Mouse (Mus musculus): ENCODE results near the gene Aldh6a1. TPM values are rescaled to one million over a fixed set of nuclear protein-coding genes. Genes with fewer than 3 reads are reported as not detected.

Aldh6a1 gene
- total RNA-seq, 2 experiments from 2014 or later: 178 to 183 TPM

GRCm38 (mm10) chr12:84417605-84417922 lies 33.2 kb downstream of the Aldh6a1 start:
- DNase-seq (ENCODE audit: low spot score): no peak
- intact Hi-C loops (cut with DNase I): no loop called here

GRCm38 (mm10) chr12:84416834-84417604 lies 33.8 kb downstream of the Aldh6a1 start, which contains the start of gene Rnf113a2:
TSS of gene Rnf113a2 (plus strand) at chr12:84417196.
- intact Hi-C loops (cut with DNase I): no loop called here

DNA sequence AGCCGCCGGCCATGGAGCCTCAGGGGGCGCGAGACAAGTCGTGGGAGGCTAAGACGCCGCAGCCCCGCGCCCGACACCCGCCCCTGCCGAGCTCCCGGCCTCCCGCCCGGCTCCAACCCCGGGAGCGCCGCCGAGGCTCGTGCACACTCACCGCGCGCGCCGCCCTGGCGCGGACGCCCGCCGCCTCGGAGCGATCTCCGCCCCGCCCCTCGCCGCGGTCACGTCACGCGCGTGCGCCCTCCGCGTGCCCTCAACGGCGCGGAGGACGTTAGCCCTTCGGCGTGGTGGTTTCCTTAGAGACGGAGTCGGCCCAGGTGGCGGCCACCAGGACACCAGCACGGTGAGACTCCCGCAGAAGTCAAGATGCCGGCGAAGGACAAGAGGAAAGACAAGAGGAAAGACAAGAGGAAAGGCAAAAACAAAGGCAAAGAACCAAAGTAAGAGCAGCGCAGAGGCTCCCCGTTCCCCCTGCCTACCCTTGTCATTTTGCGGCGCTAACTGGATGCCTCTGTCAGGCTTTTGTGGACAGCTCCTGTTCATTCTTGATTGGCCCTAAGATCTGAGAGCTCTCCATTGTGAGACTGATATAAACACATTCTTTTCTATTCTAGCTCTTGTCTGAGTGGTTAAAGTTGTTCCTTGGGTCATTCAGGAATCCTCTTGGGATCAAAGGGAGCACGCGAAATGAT lies 41.8 kb downstream of the Aldh6a1 start, which contains the start of the genes Entpd5 and Bbof1:
TSS of gene Entpd5 (minus strand) at position 211 of the 689 bp plus-strand sequence.
TSS of gene Bbof1 (plus strand) at position 253 of the 689 bp plus-strand sequence.
- intact Hi-C loops (cut with DNase I): no loop called here
- peak; percentile 79 for DNase-seq (ENCODE audit: low spot score)

More at GRCm38 (mm10) chr12:84416834-84417604, 33.8 kb downstream of the Aldh6a1 start, which contains the start of gene Rnf113a2:
- peak; percentile 60 for DNase-seq (ENCODE audit: low spot score)

DNA sequence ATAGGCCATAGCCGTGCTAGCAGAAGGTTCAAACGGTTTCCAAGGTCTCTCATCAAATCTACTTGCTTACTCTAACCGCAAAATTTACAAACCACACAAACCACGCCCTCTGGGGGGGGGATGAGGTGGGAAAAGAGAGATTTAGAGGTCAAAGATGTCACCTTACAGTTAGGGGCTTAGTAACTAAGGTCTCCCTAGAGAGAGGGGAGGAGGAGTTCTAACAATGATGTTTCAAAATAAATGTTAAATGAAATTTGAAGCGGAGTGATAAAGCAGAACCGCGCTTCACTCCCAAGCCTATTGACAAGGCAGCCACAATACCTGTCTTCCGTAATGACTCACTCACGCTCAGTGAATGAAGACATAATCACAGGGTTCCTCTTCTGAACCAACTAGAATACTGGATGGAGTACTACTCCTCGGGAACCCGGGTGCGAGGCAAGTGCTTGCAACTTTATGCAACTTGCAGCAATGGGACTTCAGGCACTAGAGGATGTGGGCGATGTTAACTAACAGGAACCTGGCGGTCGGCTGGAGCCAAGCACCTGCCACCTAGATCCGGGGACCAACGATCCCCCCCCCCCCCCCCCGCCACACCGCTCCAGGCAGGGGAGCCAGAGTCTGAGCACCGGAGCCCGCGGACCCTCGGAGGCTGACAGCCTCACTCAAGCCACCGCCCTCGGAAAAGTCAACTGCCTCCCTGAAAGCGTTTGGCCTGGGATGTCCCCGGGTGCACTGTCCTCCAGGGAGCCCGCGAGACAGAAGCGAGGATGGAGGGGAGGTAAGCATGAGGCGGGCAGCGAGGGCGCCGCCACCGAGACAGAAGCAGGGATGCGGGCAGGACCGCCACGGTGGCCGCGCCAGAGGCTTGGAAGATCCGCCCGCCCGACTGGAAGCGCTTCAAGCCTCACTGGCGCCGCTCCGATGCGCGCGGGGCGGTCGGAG lies 42.7 kb downstream of the Aldh6a1 start:
- intact Hi-C loops (cut with DNase I): no loop called here
- DNase-seq (ENCODE audit: low spot score): no peak

- no peak for DNase-seq (ENCODE audit: low spot score)
- intact Hi-C loops (cut with DNase I): no loop called here
These were observed 43.5 kb downstream of the Aldh6a1 start for GRCm38 (mm10) chr12:84407259-84407658.

DNA sequence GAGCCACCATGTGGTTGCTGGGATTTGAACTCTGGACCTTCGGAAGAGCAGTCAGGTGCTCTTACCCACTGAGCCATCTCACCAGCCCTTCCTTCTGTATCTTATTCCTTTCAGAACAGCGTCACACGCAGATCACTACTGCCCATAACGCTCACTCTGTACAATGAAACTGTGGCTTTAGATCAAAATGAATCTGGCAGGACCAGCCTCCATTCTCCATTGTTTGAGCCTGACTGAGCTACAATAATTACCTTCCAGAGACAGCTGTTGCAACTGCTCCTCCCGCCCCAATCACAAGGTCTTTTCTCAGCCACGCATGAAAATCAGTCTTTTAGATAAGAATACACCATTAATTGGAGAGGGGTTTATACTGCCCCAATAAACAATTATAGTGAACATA lies 46.3 kb downstream of the Aldh6a1 start:
- intact Hi-C loops (cut with DNase I): no loop called here
- no peak for DNase-seq (ENCODE audit: low spot score)

- no peak for DNase-seq (ENCODE audit: low spot score)
- intact Hi-C loops (cut with DNase I): no loop called here
These were observed 47.9 kb downstream of the Aldh6a1 start for GRCm38 (mm10) chr12:84402923-84403322.

- DNase-seq (ENCODE audit: low spot score): no peak
- intact Hi-C loops (cut with DNase I): no loop called here
These were observed 50.2 kb downstream of the Aldh6a1 start for GRCm38 (mm10) chr12:84400653-84401052.

DNA sequence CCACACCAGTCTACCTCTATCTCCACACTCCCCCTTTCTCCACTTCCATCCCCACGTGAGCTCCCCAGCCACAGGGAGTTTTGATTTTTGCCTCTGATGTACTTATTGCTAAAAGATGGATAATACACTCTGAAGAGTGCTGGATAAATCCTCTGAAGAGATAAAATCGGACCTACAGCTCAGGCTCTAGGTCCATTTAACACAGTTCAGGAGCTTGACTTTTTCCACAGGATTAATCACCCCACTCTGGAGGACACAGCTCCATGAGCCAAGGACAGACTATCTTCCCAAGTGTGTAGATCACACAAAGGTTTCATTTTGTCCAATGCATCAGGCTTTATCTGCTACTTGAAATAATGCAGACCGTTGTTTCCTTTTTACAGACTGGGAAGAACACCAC lies 50.7 kb downstream of the Aldh6a1 start:
- no peak for DNase-seq (ENCODE audit: low spot score)
- intact Hi-C loops (cut with DNase I): no loop called here

- intact Hi-C loops (cut with DNase I): no loop called here
- DNase-seq (ENCODE audit: low spot score): no peak
These were observed 51.1 kb downstream of the Aldh6a1 start for GRCm38 (mm10) chr12:84399663-84400062.

GRCm38 (mm10) chr12:84399135-84399534 lies 51.7 kb downstream of the Aldh6a1 start:
- intact Hi-C loops (cut with DNase I): no loop called here
- DNase-seq (ENCODE audit: low spot score): no peak

- intact Hi-C loops (cut with DNase I): no loop called here
These were observed 52.2 kb downstream of the Aldh6a1 start for GRCm38 (mm10) chr12:84398629-84399028.

GRCm38 (mm10) chr12:84397685-84398084 lies 53.1 kb downstream of the Aldh6a1 start:
- DNase-seq (ENCODE audit: low spot score): no peak
- intact Hi-C loops (cut with DNase I): no loop called here

More at GRCm38 (mm10) chr12:84398629-84399028, 52.2 kb downstream of the Aldh6a1 start:
- no peak for DNase-seq (ENCODE audit: low spot score)

- intact Hi-C loops (cut with DNase I): no loop called here
- DNase-seq (ENCODE audit: low spot score): no peak
These were observed 53.7 kb downstream of the Aldh6a1 start for GRCm38 (mm10) chr12:84396947-84397679.

GRCm38 (mm10) chr12:84393847-84394246 lies 57.0 kb downstream of the Aldh6a1 start:
- intact Hi-C loops (cut with DNase I): no loop called here
- DNase-seq (ENCODE audit: low spot score): no peak

DNA sequence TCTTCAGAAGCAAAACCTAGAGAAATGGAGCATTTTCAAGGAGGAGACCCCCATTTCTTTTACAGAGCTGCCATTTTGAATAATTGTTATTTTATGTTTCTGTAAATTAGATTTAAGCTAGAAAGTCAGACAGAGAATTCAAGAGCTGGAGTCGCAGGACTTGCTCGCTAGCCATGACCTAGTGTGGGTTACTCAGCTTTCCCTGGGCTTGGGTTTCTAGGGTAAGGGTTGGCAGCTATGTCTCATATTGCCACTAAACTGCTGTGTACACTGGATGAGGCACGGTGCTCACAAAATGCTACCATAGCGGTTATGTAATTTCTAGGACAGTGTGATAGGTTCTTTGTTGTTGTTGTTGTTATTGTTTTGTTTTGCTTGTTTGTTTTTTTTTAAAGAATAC lies 58.1 kb downstream of the Aldh6a1 start:
- intact Hi-C loops (cut with DNase I): no loop called here
- DNase-seq (ENCODE audit: low spot score): no peak

DNA sequence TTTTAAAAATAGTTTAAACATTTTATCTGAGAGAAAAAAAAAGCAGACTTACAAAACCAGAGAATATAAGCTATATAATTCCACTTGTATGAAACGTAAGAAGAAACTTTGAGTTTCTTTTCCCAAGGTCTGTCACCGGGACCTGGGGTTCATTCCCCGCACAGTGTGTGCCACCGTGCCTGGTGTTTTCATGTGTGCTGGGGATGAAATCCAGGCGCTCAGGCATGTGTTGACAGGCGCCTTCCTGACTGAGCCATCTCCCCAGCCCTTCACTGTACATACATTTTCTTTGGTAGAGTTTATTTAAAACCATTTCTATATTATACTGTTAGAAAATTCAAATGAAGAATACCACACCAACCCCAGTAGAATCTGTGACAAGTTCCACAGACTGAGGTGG lies 60.5 kb downstream of the Aldh6a1 start:
- no peak for DNase-seq (ENCODE audit: low spot score)
- intact Hi-C loops (cut with DNase I): no loop called here

GRCm38 (mm10) chr12:84388774-84389400 lies 61.9 kb downstream of the Aldh6a1 start:
- DNase-seq (ENCODE audit: low spot score): no peak
- intact Hi-C loops (cut with DNase I): no loop called here

GRCm38 (mm10) chr12:84388097-84388496 lies 62.7 kb downstream of the Aldh6a1 start:
- intact Hi-C loops (cut with DNase I): no loop called here
- no peak for DNase-seq (ENCODE audit: low spot score)

Data from heart, postnatal 25 days (tissue).